Mouse (Mus musculus): ENCODE results near the gene Olfr279.
A peak's percentile ranks its signal among the peaks of the same experiment; 100 is the strongest.

The Olfr279 gene

GRCm38 (mm10) chr15:98492102-98492501, at the start of gene Olfr279:
Gene Olfr279 (plus strand): TSS chr15:98492402.
- no peak for DNase-seq (ENCODE audit: low read depth)

GRCm38 (mm10) chr15:98444561-98444960, 47.6 kb upstream of the Olfr279 start:
- DNase-seq (ENCODE audit: low read depth) = no peak

- DNase-seq (ENCODE audit: low read depth) = no peak
These were observed 43.7 kb upstream of the Olfr279 start for GRCm38 (mm10) chr15:98448521-98448920.

DNA sequence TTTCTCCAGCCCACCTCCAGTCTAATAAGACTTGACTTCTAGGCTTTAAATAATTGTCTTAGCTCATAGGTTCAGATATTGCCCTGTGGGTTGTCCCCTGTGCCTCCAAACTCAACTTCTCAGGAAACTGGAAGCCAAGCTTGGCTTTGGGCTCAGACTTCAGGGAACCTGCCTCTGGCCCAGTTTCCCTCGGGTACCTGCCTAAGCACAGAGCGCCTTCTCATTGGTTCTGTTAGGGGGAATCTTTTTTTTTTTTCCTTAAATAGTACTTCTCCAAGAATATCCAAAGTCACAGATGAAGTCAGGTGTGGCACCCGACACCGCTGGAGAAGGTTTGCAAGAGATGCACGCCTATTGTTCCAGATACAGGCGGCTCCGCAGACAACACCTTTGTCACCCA, 39.9 kb upstream of the Olfr279 start, which contains the start of gene Olfr281:
TSS of gene Olfr281 (plus strand) at position 301 of the 400 bp plus-strand sequence.
- no peak for DNase-seq (ENCODE audit: low read depth)

DNA sequence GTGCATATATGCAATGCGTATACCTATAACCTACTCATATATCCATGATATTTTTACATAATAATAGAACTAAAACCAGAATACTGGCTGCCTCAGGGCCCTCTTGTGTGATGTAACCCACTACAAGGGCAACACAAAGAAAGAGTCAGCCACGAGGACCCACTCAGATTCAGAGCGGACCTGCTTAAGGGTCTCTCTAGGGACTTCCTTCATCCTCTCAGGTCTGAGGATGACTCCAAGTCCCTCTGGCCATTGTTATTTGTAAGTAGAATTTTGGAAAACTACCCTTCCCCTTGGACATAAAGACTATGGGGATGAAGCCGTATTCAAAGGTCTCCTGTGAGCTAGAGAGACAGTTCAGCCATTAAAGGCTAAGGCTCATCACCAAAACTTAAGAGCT, 22.6 kb upstream of the Olfr279 start, which contains the start of gene OR5BS1P:
TSS of gene OR5BS1P (plus strand) at position 301 of the 400 bp plus-strand sequence.
- DNase-seq (ENCODE audit: low read depth) = no peak

DNA sequence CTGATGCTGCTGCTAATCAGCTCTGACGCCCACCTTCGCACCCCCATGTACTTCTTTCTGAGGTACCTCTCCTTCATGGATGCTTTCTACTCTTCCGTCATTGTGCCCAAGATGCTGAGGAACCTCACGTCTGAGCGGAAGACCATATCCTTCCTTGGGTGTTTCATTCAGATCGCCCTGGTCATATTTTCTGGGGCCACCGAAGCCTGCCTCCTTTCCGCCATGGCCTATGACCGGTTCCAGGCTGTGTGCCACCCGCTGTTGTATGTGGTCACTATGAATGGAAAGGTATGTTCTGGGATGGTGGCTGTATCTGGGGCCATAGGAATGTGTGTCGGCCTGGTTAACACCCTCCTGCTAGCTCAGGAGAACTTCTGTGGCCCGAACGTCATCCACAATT, 20.7 kb upstream of the Olfr279 start:
- DNase-seq (ENCODE audit: low read depth) = no peak

- no peak for DNase-seq (ENCODE audit: low read depth)
These were observed 17.2 kb upstream of the Olfr279 start for GRCm38 (mm10) chr15:98474958-98475357.

DNA sequence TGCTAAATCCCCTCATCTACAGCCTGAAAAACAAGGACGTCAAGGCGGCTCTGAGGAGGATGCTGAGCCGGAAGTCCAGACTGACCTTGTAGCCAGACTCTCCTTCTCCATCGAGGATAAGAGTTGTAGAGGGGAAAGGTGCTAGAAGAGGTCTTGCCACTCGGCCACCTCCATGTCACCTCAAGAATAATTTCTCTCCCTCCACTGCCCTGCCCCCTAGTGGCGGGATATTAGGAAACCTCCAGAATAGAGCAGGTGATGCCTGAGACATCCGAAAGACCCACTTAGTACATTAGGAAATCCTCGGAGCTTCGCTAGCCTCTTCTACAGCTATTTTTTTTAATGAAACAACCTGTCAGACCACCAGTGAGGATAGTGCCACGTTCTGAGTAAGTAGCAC, 16.8 kb upstream of the Olfr279 start:
- DNase-seq (ENCODE audit: low read depth) = peak; percentile 13

GRCm38 (mm10) chr15:98476281-98476680, 15.9 kb upstream of the Olfr279 start:
- DNase-seq (ENCODE audit: low read depth) = no peak

DNA sequence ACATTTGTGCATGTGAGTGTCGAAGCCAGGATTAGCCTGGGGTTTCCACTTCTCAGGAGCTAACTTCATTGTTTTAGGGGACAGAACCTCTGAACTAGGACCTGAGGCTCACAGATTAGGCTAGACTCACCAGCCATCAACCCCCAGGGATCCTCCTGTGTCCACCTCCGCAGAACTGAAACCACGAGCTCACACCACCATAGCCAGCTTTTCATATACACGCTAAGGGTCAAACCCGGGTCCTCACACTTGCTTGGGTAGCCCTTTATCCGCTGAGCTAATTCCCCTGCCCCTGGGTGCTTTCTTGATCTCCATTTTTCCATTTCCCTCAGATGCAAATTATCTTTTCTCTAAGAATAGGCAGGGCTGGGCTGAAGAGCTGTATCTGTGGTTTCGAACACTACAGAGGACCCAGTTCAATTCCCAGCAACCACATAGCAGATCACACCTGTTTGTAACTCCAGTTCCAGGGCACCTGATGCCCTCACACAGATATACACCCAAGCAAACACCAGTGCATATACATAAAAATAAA, 12.6 kb upstream of the Olfr279 start:
- no peak for DNase-seq (ENCODE audit: low read depth)

- no peak for DNase-seq (ENCODE audit: low read depth)
These were observed 9.5 kb upstream of the Olfr279 start, which contains the start of gene Lalba for GRCm38 (mm10) chr15:98482701-98483100. Gene Lalba (minus strand): TSS chr15:98482721.

- no peak for DNase-seq (ENCODE audit: low read depth)
These were observed 8.0 kb upstream of the Olfr279 start for GRCm38 (mm10) chr15:98483907-98484886.

GRCm38 (mm10) chr15:98486433-98487021, 5.7 kb upstream of the Olfr279 start:
- no peak for DNase-seq (ENCODE audit: low read depth)

DNA sequence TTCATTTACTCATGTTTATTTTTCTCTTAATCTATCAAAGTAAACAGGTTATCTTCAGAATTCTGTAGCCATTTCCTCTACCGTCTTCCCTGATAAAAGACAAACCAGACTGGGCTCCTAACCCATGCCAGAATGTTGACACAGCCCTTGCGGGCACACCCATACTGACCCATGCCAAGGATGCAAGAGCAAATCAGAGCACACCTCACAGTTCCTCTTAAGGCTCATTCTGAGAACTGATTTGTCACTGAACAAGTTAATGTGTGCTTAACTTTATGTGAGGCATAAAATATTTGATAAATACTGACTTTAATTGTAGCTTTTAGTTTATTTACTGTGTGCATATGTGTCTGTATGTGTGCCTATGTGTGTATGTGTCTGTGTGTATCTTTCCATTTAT, 870 bp upstream of the Olfr279 start:
- no peak for DNase-seq (ENCODE audit: low read depth)

GRCm38 (mm10) chr15:98497631-98498030, 5.4 kb downstream of the Olfr279 start:
- DNase-seq (ENCODE audit: low read depth) = no peak

- no peak for DNase-seq (ENCODE audit: low read depth)
These were observed 11.1 kb downstream of the Olfr279 start for GRCm38 (mm10) chr15:98503317-98503716.

DNA sequence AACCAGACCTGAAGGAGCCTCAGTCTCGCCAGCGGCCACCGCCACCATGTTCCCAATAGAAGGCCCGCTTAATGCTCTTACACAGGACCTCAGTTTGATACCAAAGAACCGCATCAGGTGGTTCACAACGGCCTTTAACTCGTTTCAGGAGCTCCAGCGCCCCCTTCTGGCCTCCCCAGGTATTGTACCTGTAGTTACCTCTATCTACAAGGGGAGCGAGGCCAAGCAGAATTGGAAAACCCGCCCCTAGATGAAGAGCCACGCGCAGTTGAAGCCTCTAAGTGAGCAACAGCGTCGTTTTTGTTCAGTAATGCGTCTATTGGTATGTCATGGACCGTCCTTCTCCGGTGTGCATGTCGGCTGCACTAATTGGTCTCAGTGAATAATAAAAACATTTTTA, 12.3 kb downstream of the Olfr279 start:
- DNase-seq (ENCODE audit: low read depth) = peak; percentile 68

GRCm38 (mm10) chr15:98506253-98506957, 14.2 kb downstream of the Olfr279 start:
- no peak for DNase-seq (ENCODE audit: low read depth)

DNA sequence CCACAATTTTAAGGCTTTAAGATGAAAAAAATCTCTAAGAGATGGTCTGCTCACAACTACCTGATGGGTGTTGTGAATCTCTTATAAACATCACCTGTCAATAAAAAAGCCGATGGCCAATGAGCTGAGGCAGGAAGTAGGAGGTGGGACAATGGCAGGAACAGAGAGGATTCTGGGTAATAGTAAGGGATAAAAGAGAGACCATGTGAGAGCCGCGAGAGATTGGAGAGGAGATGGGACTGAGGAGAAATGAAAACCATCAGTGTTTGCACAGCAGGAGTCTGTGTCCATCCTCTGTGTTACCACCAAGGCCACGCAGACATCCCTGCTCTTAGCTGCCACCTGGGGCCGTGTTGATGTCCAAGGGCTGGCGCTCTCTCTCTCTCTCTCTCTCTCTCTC, 15.1 kb downstream of the Olfr279 start:
- DNase-seq (ENCODE audit: low read depth) = no peak

DNA sequence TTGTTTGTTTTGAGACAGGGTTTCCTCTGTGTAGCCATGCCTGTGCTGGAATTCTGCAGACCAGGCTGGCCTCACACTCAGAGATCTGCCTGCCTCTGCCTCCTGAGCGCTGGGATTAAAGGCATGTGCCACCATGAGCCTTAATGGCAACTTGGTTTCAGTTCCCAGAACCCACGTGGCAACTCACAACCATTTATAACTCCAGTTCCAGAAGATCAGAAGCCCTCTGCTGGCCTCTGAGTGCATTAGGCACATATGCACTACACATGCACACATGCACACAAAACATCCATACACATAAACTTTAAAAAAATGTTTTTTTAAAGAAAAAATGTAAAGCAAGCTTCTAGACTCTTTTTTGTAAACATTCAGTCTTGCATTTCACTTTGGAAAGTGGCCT, 17.2 kb downstream of the Olfr279 start:
- DNase-seq (ENCODE audit: low read depth) = no peak

DNA sequence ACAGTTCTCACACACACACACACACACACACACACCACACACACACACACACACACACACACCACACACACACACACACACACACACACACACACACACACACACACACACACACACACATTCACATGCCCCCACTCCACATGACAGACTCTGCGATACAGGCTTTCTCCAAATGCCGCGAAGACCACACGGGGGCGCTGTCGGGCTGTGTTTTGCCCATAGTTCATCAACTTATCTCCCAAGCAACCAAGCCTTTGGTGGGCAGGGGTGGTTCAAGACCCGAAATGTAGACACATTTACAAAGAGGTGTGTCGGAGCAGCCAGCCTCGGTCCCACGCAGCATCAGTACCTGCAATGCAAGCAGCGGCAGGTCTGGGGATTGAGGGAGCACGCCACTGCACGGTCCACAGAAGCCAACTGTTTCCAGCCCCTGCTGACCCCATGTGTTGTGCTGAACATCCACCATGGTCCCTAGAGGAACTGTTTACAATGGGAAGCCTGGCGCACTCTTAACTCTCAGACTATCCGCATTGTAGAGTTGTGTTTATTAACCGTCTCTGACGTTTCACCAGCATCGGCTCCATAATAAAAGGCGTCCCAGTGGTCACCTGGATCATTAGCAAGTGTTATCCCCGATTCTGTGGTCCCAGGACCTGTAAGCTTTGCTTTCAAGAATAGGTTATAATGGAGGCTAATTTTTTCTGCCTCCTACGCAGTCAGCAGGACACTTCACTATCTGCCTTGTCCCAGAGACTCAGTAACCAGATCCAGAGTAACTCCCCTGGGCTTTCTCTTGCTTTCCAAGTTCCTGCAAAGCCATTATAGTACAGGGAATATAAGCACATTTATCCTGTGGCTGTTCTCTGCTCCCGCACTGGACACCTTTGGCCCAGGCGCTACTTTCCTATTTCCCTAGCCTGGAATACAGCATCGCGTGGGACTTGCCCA, 18.5 kb downstream of the Olfr279 start:
- DNase-seq (ENCODE audit: low read depth) = peak; percentile 71

Data from c-Kit-positive CD71-positive TER-119-negative erythroid progenitor cells, embryonic 14.5 days (primary cell).